Mouse (Mus musculus) embryonic facial prominence, embryonic 11.5 days (tissue): ENCODE results near the gene Samd14. TPM values are rescaled to one million over a fixed set of nuclear protein-coding genes. Genes with fewer than 3 reads are reported as not detected.

ENCODE experiments used
- ATAC-seq: fragments of 200-750 bp; cut with Nextera tagmentation; replicated peaks from 2 replicates; pipeline ENCODE4 v1.8.0; 2017; ENCODE audit warnings: low read depth; ENCODE audit not compliant: insufficient number of reproducible peaks, low FRiP score, low TSS enrichment
- DNase-seq: peaks from one replicate; pipeline ENCODE4 v3.0.0-alpha.2; 2015; ENCODE audit warnings: low spot score
- H3K27ac ChIP-seq: fragments of 300-500 bp; sonication (generic); replicated peaks from 2 replicates; pipeline ENCODE4 v1.5.1; 2014; ENCODE audit warnings: mild to moderate bottlenecking, low read depth, low read length, control low read depth
- H3K27me3 ChIP-seq: fragments of 300-500 bp; sonication (generic); 2 replicates; pipeline ENCODE4 v1.6.1; 2014; ENCODE audit warnings: mild to moderate bottlenecking, low read length, moderate library complexity, mixed read lengths; ENCODE audit not compliant: control insufficient read depth, insufficient read depth
- H3K36me3 ChIP-seq: fragments of 300-500 bp; sonication (generic); replicated peaks from 2 replicates; pipeline ENCODE4 v1.6.1; 2014; ENCODE audit warnings: low read depth, mild to moderate bottlenecking, low read length, moderate library complexity, mixed read lengths; ENCODE audit not compliant: control insufficient read depth, insufficient read depth
- H3K4me1 ChIP-seq: fragments of 300-500 bp; sonication (generic); 2 replicates; pipeline ENCODE4 v1.6.1; 2014; ENCODE audit warnings: low read length, mixed read lengths; ENCODE audit not compliant: control insufficient read depth, insufficient read depth
- H3K4me2 ChIP-seq: fragments of 300-500 bp; sonication (generic); 2 replicates; pipeline ENCODE4 v1.6.1; 2014; ENCODE audit warnings: low read depth, mild to moderate bottlenecking, control low read depth, low read length, moderate library complexity
- H3K4me3 ChIP-seq: fragments of 300-500 bp; sonication (generic); 2 replicates; pipeline ENCODE4 v1.5.1; 2014; ENCODE audit warnings: low read depth, low read length, control low read depth
- H3K9ac ChIP-seq: fragments of 300-500 bp; sonication (generic); replicated peaks from 2 replicates; pipeline ENCODE4 v1.6.1; 2014; ENCODE audit warnings: mild to moderate bottlenecking, control low read depth, low read length
- H3K9me3 ChIP-seq: fragments of 300-500 bp; sonication (generic); replicated peaks from 2 replicates; pipeline ENCODE4 v1.6.1; 2016; ENCODE audit warnings: mild to moderate bottlenecking, low read length, inconsistent platforms, mixed read lengths; ENCODE audit not compliant: control insufficient read depth
- WGBS: fragments of 180-500 bp; shearing (Covaris S2); extraction: QIAGEN DNeasy Blood & Tissue Kit; methylation state at CpG from one replicate; pipeline ENCODE4 v1.1.7; 2014; 5-methylcytosine and 5-hydroxymethylcytosine counted together
- polyA plus RNA-seq: library from polyadenylated mRNA; unstranded; fragments of >200 nt; fragmentation: Nextera tagmentation; extraction: Ambion mirVana; gene quantifications from 2 replicates; pipeline ENCODE4 v1.2.1, GENCODE M21; 2014

Samd14 gene
- polyA plus RNA-seq, 1 experiment from 2014 or later, result 31.1 TPM

- WGBS, result 60% methylated on average over 5 of the region's 5 CpGs
- Histone ChIP-seq H3K4me3 (no peak overlapping the region), H3K9ac (no peak overlapping the region), H3K27ac (no peak overlapping the region), H3K27me3 (no peaks in the 10 kb centered on the region), H3K36me3 (no peaks in the 10 kb centered on the region), H3K9me3 (no peaks in the 10 kb centered on the region), H3K4me1 (no peaks in the 10 kb centered on the region), H3K4me2 (no peak overlapping the region)
- ATAC-seq, result no peak
- DNase-seq, result no peak
These were observed 36.8 kb upstream of the Samd14 start for GRCm38 (mm10) chr11:94972887-94973286.

DNA sequence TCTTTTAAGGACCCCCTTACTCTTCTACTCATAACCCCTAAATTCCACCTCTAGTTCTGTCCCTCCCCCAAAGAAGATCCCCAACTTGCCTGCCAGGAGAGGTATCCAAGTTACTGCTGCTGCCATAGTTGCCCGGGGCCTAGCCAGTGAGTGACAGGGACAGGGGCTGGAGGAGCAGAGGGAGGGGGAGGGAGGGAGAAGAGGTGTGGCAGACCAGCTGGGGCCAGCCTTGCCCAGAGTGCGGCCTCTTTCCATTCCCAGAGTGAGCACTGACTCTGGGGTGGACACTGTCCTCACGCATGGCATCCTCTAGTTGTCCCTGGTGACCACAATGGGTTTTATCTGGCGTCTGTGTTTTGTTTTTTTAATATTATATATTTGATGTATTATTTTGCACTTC lies 36.4 kb upstream of the Samd14 start:
- Histone ChIP-seq H3K27me3 (no peaks in the 10 kb centered on the region), H3K4me3 (no peak overlapping the region), H3K36me3 (no peaks in the 10 kb centered on the region), H3K4me1 (no peaks in the 10 kb centered on the region), H3K9me3 (no peaks in the 10 kb centered on the region), H3K4me2 (no peak overlapping the region), H3K9ac (no peak overlapping the region), H3K27ac (no peak overlapping the region)
- DNase-seq (no peak), ATAC-seq (no peak)
- WGBS, result 45% methylated on average over 4 of the region's 4 CpGs

GRCm38 (mm10) chr11:94974951-94975350 lies 34.7 kb upstream of the Samd14 start:
- H3K9me3 ChIP-seq, result no peaks in the 10 kb centered on the region
- 92% methylated on average over 2 of the region's 2 CpGs for WGBS
- H3K4me1 ChIP-seq, result 0 out of 2 replicates have a peak, but pooled peaks cover 3% of the 10 kb centered on the region

GRCm38 (mm10) chr11:94976199-94976598 lies 33.5 kb upstream of the Samd14 start, which contains the start of gene Sgca:
Gene Sgca, minus strand, starts transcription at chr11:94976327.
- Histone ChIP-seq H3K9ac (no peak within 1 kb of the TSS), H3K27ac (no peak within 1 kb of the TSS), H3K27me3 (no peaks in the 10 kb centered on the region), H3K9me3 (no peaks in the 10 kb centered on the region), H3K4me2 (no peak within 1 kb of the TSS), H3K4me1 (0 out of 2 replicates have a peak, but pooled peaks cover 3% of the 10 kb centered on the region), H3K36me3 (no peaks in the 10 kb centered on the region), H3K4me3 (no peak within 1 kb of the TSS)
- ATAC-seq, result no peak
- DNase-seq, result no peak
- WGBS, result 74% methylated on average over 5 of the region's 5 CpGs

More at GRCm38 (mm10) chr11:94974951-94975350, 34.7 kb upstream of the Samd14 start:
- H3K27me3 ChIP-seq, result no peaks in the 10 kb centered on the region
- no peak overlapping the region for H3K9ac ChIP-seq
- no peak overlapping the region for H3K4me3 ChIP-seq
- no peak overlapping the region for H3K27ac ChIP-seq
- no peak overlapping the region; the same call in 1 of the 2 replicates for H3K4me2 ChIP-seq
- H3K36me3 ChIP-seq, result no peaks in the 10 kb centered on the region
- DNase-seq (no peak), ATAC-seq (no peak)

GRCm38 (mm10) chr11:94978178-94978915 lies 31.3 kb upstream of the Samd14 start:
- DNase-seq (no peak), ATAC-seq (peak; percentile 9; the same call in 1 of the 2 replicates)
- Histone ChIP-seq H3K27ac (peak overlapping the region; percentile 25; the same call in 1 of the 2 replicates), H3K36me3 (no peaks in the 10 kb centered on the region), H3K4me2 (peak overlapping the region; percentile 25; the same call in 1 of the 2 replicates), H3K27me3 (no peaks in the 10 kb centered on the region), H3K4me3 (no peak overlapping the region; the same call in 1 of the 2 replicates), H3K9ac (peak overlapping the region; percentile 55), H3K4me1 (0 out of 2 replicates have a peak, but pooled peaks cover 3% of the 10 kb centered on the region), H3K9me3 (no peaks in the 10 kb centered on the region)
- 51% methylated on average over 9 of the region's 9 CpGs for WGBS

DNA sequence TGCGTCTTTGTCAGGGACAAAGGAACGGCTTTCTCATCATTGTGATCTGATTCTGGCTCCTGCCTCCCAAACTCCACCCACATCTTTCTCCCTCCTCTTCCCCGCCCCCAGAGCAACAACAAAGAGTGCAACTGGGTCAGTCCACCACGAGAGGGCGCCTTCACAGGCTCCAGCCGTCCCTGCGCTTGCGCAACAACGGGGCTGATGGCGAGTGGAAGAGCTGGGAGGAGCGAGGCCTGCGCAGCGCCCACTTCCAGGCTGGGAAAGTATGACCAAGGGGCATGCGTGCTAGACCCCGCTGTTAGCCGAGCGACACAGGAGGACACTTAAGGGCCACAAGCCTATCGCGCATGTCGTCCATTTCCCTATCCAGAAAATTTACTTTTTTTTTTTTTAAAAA lies 30.7 kb upstream of the Samd14 start:
- ATAC-seq (peak; percentile 88), DNase-seq (peak; percentile 97)
- Histone ChIP-seq H3K9me3 (no peaks in the 10 kb centered on the region), H3K27ac (peak overlapping the region; percentile 25; the same call in 1 of the 2 replicates), H3K27me3 (no peaks in the 10 kb centered on the region), H3K4me1 (0 out of 2 replicates have a peak, but pooled peaks cover 3% of the 10 kb centered on the region), H3K9ac (peak overlapping the region; percentile 55), H3K36me3 (no peaks in the 10 kb centered on the region), H3K4me3 (no peak overlapping the region; the same call in 1 of the 2 replicates), H3K4me2 (peak overlapping the region; percentile 27)
- WGBS, result under 1% methylated on average over 20 of the region's 20 CpGs

DNA sequence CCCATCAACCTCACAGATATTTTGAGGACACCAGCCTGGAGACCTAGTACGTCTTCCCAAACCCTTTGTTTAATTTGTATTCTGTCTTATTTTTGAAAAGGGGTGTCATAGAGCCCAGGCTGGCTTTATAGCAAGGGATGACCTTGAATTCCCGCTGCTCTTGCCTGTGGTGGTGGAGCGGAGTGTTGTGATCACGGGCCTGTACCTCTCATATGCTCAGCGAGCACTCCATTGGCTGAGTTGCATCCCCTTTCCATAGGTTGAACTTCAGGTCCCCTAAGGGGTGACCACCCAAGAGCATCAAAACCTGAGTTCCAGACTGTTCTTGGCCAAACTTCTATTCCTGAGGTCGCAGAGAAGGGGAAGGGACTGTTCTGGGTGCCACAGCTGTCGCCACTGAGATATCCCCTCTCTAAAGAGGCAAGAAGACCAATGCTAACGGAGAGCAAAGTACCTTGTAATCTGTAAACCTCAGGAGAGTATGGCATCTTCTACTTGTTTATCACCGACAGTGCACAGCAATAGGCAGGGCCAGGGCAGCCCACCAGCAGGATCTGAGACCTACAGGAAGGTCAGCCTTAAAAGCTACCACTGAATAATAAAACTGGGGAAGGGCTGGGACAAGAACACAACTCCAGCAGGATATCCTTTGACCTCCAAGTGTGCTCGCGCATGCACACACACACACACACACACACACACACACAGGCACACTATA lies 30.1 kb upstream of the Samd14 start:
- WGBS, result 77% methylated on average over 11 of the region's 11 CpGs
- Histone ChIP-seq H3K4me1 (0 out of 2 replicates have a peak, but pooled peaks cover 3% of the 10 kb centered on the region), H3K9ac (peak overlapping the region; percentile 30; the same call in 1 of the 2 replicates), H3K27ac (no peak overlapping the region), H3K36me3 (no peaks in the 10 kb centered on the region), H3K27me3 (no peaks in the 10 kb centered on the region), H3K4me3 (no peak overlapping the region), H3K4me2 (no peak overlapping the region; the same call in 1 of the 2 replicates), H3K9me3 (no peaks in the 10 kb centered on the region)
- DNase-seq (no peak), ATAC-seq (no peak)
